Mouse (Mus musculus) mouse trophoblast stem cell (cell line): Measurements from ENCODE around the gene Snx27.

Experiments
- in situ Hi-C, 2 experiments: fragments of 300-500 bp; cut with MseI, MboI; formaldehyde crosslinking; loops; 2 replicates in 1 of 2; 3 replicates in 1 of 2; pipeline ENCODE4 v1.15.1; 2025

Snx27 gene

DNA sequence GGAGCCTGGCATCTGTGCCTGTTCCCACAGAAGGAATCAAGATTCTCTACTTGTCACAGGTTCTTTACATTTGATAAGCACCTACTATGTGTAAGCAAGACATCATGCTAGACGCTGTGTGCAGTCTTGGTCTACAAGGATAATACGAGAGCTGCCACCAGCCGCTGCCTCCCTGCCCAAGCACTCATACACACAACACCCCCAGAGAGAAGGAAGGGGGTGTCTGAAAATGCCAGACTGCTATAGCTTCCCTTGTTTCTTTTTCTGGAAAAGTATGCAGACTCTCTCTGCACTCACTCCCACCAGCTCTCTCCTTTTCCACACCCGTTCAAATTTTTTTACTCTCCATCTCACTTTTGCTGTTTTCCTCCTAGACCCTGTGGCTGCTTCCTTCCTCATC is 105.1 kb downstream of the Snx27 start:
- in situ Hi-C loops = no loop called here

DNA sequence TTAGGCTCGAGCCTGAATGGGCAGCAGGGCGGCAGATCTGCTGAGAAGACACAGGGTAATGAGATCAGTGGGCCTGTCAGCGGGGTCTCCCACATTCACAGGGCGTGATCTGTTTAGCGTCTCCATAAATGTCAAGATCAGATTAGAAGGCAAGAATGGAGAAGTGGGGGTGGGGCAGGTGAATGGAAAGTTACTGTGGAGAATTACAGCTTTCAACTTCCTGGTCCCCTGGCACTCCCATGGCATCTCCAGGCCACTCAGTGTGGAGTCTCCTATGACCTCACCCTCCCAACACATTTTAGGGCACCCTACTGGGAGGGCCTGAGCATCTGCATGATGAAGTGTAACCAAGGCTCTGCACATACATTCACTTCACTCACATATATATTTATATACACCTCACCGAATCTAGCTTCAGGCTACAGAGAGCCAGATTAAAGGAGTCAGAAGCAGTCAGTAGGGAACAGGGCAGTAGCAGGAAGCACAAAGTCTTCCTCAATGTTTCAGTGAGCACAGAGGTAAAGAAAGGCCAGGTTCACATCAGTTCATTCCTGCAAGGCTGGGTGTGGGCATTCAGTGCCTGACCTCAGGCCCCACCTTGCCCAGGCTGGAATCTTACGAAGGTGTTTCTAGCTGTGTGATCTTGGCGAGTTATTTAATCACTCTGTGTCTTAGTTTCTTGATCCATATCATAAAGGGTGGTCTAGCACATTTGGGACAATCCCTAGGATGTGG is 106.0 kb downstream of the Snx27 start:
- in situ Hi-C loops = no loop called here

DNA sequence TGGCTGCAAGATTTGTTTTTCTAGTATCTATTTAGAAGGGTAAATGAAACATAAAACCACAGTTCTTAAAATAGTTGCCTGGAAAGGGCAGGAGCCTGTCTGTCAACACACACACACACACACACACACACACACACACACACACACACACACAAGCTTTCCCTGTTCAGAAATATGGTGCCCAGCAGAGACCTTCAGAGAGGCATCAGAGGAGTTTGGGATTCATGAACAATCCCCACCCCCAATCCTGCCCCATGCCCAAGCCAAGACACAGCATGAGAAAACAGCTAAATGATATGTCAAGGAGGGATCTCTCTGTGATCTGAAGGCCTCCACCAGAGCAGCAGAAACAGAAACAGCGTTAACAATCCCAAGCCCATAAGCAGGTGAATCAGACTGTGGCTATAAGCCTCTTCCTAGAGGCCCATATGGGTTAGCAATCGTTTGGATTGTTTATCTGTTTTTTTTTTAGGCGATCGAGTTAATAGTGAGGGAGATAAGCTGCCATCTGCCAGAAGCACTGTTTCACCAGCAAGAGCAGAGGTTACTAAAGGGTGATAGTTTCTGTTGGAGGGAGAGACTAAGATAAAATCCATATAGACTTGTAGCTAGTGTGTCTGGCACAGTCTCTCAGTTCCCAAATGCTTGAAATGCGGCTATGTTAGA is 108.8 kb downstream of the Snx27 start:
- in situ Hi-C loops = no loop called here

DNA sequence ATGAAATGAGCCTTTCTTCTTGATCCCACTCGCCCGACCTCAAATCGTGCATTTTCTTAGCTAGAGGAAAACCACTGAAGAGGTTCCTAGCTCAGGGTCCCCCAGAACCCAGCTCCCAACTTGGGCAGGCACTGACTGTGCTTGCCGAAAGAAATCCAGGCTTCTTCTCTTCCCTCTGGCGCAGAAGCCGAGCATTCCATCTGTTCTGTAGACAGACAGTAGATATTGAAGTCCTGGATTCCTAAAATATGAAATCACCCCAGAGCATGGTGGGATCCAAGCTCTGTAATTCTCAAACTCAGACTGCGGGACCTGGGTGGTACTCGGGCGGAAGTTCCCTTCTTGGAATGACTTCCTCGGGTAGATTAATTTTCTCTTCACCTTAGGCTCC is 109.4 kb downstream of the Snx27 start:
- in situ Hi-C loops = no loop called here

DNA sequence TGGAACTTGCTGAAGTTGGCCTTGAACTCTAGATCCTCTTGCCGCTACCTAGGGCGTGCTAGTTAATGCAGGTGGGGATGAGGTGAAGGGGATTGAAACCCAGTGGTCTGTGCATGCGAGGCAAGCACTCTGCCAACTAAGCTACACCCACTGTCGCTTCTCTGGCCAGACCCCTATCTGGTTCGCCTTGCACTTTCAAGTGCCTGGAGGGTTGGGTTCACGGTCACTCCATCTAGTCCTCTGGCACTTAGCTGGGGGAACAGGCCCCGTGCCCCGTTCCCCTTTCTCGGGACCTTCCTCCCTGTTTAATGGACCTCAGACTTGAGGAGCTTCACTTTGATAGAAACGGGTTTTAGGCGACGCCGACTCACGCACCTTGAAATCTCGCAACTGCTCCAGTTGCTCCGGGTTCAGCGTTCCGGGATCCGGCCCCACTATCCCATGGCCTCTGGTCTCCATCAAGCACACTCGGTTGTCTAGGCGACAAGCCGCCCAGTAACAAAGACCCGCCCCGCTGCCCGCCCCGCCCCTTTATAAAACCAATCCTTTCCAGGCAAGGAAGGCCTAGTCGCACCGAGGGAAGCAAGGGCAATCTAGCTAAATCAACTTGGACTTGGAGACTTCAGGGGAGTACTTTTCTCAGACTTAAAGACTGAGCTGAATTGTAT is 109.9 kb downstream of the Snx27 start:
- in situ Hi-C loops = no loop called here

DNA sequence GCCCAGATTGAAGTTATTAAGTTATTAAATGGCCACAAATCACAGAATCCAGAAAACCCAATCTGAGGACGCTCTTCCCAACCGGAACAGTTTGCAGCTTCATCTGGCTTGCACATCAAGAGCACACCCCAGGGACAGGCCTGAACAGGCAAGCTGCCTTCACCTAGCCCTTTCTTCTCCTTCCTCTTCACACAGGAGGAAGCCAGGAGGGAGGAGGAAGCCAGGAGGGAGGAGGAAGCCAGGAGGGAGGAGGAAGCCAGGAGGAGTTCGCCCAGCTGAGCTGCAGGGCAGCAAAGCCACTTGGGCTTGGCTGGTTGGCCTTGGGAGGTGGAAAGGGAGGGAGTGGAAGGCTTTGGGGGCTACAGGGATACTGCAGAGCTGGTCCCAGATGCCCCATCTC is 113.6 kb downstream of the Snx27 start:
- in situ Hi-C loops = no loop called here

DNA sequence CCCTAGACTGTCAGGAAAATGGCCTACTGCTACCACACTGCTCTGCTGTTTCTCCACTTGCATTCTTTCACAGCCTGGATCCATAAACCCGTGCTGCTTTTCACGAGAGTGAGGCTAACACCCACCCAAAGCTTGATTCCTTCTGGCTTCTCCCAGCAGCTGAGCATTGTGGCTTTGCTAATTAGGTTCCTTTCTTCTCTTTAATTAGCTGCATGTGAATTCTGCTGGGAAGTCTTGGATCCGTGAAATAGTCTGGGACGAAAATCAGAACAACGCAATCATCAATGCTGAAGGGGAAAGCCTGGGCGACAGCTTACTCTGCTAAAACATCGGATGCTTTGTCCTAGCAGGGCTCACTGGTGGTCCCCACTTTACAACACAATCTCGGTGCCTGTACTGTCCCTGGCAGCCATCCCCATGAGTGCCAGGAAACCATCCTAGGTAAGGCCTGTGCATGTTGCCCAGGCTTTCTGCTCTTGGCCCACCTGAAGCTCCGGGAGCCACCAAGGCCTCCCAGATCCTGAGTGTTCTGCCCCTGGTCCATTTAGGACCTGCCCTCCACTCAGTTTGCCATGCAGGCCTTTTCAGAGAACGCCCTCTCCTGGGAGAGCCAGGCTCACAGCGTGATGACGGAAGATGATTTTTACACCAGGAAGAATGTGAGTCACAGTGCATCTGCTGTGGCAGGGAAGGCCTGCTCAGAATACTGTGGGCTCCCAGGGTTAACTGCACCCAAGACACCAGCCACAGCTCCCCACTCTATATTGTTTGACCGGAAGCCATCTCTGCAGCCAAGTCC is 116.7 kb downstream of the Snx27 start:
- in situ Hi-C loops = no loop called here

DNA sequence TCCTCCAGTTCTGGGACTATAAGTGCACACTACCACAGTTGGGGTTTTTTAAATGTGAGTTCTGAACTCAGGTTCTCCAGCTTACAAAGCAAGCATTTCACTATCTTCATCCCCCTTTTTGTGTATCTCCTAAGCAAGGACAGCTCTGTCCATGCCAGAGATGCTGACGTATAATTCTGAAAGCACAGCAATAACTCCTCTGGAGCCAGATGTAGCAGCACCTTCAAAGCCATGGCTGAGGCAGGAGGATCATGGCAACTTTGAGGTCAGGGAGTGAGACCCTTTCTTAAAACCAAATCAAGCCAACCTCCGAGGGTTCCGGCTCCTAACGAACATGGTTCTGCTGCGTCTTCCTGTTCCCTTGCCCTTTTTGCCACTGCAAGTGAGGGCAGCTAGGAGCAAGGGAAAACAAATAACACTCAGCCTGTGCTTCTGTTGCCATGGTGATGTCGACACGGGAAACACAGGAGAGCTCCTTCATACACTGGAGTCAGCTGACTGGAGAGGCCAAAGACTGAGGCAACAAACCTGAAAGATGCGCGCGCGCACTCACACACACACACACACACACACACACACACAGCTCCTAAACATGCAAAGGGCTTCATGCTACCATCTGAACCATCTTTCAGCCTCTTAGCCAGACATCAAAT is 118.5 kb downstream of the Snx27 start:
- in situ Hi-C loops = loop anchor here in 1 of 2 experiments (5.0 kb wide), 1 partner anchor 33 kb away; no protein-coding TSS in a partner anchor

DNA sequence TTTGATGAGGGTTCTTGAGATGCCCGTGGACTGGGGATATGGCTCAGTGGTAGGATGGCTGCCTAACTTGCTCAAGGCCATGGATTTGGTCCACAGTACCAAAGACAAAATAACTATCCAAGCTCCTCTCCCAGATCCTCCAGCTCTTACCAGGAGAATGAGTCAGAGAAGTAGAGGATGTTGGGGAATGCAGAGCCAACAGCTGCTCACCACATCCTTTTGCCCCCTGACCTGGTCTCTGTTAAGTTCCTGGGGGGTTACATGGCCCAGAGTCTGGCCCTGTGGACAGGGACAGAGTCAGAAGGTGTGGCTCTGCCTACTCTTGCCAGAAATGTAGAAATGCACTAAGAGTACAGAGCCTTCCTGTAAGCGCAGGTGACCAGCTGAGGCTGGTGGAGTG is 122.7 kb downstream of the Snx27 start:
- in situ Hi-C loops = loop anchor here (5.0 kb wide), 2 partner anchors 37 to 52 kb away; no protein-coding TSS in a partner anchor

DNA sequence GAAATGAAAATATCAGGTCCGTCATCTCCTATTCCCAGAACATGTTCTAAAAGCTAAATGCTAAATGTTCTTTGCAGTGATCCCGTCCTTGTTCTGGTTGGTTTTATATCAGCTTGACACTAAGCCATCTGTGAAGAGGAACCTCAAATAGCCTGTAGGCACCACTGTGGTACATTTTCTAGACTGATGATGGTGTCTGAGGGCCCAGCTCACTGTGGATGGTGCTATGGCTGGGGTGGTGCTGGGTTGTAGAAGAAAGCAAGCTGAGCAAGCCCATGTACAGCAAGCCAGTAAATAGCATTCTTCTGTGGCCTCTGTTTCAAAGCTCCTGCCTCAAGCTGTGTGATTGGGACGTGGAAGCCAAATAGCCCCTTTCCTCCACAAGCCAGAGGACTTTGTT is 125.5 kb downstream of the Snx27 start:
- in situ Hi-C loops = loop anchor here in 1 of 2 experiments (5.0 kb wide), 1 partner anchor 55 kb away; no protein-coding TSS in a partner anchor

DNA sequence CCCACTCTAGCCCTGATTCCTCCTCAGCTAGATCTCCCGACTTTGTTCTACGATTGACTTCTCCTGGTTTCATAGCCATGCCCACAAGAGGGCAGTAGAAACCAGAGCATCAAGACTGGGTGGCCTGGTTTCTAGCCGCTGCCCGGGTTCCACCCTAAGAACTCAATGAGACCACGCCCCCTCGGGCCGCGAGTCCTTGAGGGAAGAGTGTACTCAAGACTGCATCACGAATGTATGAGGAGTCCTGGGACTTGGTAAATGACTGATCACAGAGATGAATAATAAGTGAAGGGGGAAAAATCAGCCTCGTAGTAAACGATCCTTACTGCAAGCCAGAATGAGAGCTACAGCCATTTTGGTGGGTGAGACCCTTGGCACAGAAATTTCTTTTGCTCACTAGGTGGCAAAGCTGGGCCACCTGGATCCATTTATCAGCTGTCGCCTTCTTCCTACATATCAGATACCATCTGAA is 126.0 kb downstream of the Snx27 start:
- in situ Hi-C loops = loop anchor here in 1 of 2 experiments (5.0 kb wide), 1 partner anchor 56 kb away; no protein-coding TSS in a partner anchor

DNA sequence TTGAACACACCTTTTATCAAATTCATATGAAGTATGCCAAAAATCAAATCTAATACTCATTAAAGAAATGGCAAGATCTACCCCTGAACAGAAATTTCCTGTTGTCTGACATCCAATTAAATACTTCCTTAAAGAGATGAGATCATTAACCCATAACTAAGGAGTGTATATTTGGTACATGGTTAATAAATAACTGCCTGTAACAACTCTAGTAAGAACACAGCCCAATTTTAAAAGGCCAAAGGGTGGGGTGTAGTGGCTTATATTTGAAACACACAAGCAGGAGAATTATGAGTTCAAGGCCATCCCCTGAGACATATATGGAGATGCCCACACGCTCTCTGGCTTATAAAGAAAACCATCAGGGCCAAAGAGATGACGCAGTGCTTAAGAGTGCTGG is 133.1 kb downstream of the Snx27 start:
- in situ Hi-C loops = no loop called here
